Mouse (Mus musculus) adrenal gland, postnatal 4 days (tissue): ENCODE data around the gene Olfr1450. TPM values are rescaled to one million over a fixed set of nuclear protein-coding genes. Genes with fewer than 3 reads are reported as not detected.
"Not testable (repeated sequence)": the region's sequence is repeated elsewhere in the genome, so short reads cannot be mapped to it uniquely, and the experiment has no call there.

Experiments
- DNase-seq, 2 experiments: peaks; one replicate each; pipeline ENCODE4 v3.0.0; 2021 to 2022; ENCODE audit warnings: low spot score in 2 of 2, mixed read lengths in 2 of 2
- long read RNA-seq, 2 experiments: library from polyadenylated mRNA; stranded (forward); transcript quantifications; one replicate each; pipeline ENCODE4 v2.0.0; 2021
- total RNA-seq, 2 experiments: library from RNA; stranded (reverse); gene quantifications; 2 replicates each; pipeline ENCODE4 v1.2.3; 2021

The Olfr1450 gene
- total RNA-seq, result not detected
- long read RNA-seq, experiment 1, result 0 reads
- long read RNA-seq, experiment 2, result 0 reads

- no peak for DNase-seq
These were observed at the start of gene Olfr1450 for GRCm38 (mm10) chr19:12949958-12950357. Gene Olfr1450 (plus strand): TSS chr19:12950258.

GRCm38 (mm10) chr19:12903643-12904042 is 46.4 kb upstream of the Olfr1450 start, which contains the start of gene Olfr1447:
Gene Olfr1447 (minus strand): TSS chr19:12903743.
- no peak for DNase-seq

GRCm38 (mm10) chr19:12924319-12924718 is 25.7 kb upstream of the Olfr1450 start, which contains the start of gene Olfr1448:
Gene Olfr1448 (minus strand): TSS chr19:12924419.
- no peak for DNase-seq

- DNase-seq, result no peak
These were observed 19.5 kb upstream of the Olfr1450 start, which contains the start of gene Olfr1449 for GRCm38 (mm10) chr19:12930540-12930939. Gene Olfr1449 (plus strand): TSS chr19:12930840.

GRCm38 (mm10) chr19:12970082-12970481 is 20.0 kb downstream of the Olfr1450 start:
- not testable (repeated sequence) for DNase-seq

- DNase-seq, result not testable (repeated sequence)
These were observed 42.3 kb downstream of the Olfr1450 start for GRCm38 (mm10) chr19:12992316-12992715.

- DNase-seq, result no peak
These were observed 44.7 kb downstream of the Olfr1450 start, which contains the start of gene Olfr1451 for GRCm38 (mm10) chr19:12994714-12995113. Gene Olfr1451 (plus strand): TSS chr19:12995014.

Other genes with a start within 250 kb of the Olfr1450 start
- 1 to 10 TPM; 4.4 to 4.5 TPM for gene Cntf, start 184.6 kb upstream of the Olfr1450 start, total RNA-seq
- gene Zfp91, start 154.1 kb upstream of the Olfr1450 start, total RNA-seq, result 10 to 100 TPM; 88.5 to 90.4 TPM
- gene Lpxn, start 154.1 kb upstream of the Olfr1450 start, total RNA-seq, result 1 to 10 TPM; 1.7 to 2.1 TPM
- gene Gm5244, start 103.6 kb upstream of the Olfr1450 start, total RNA-seq, result not detected
- gene Olfr1444, start 93.0 kb upstream of the Olfr1450 start, total RNA-seq, result not detected
- not detected for gene Olfr1445, start 66.4 kb upstream of the Olfr1450 start, total RNA-seq
- not detected for gene Olfr1446, start 56.7 kb upstream of the Olfr1450 start, total RNA-seq
- gene Olfr1447, start 46.5 kb upstream of the Olfr1450 start, total RNA-seq, result not detected
- not detected for gene Olfr1448, start 25.8 kb upstream of the Olfr1450 start, total RNA-seq
- gene Olfr1449, start 19.4 kb upstream of the Olfr1450 start, total RNA-seq, result not detected
- not detected for gene Olfr1451, start 44.8 kb downstream of the Olfr1450 start, total RNA-seq
- gene Olfr1453, start 78.1 kb downstream of the Olfr1450 start, total RNA-seq, result not detected
- not detected for gene Olfr1454, start 110.4 kb downstream of the Olfr1450 start, total RNA-seq
- not detected for gene Olfr1457, start 147.6 kb downstream of the Olfr1450 start, total RNA-seq
- not detected for gene Olfr1458, start 156.5 kb downstream of the Olfr1450 start, total RNA-seq
- under 1 TPM in 1 of 2 experiments, not detected in 1; 0.06 TPM for gene Olfr1459, start 199.3 kb downstream of the Olfr1450 start, total RNA-seq
- gene Olfr1461, start 212.7 kb downstream of the Olfr1450 start, total RNA-seq, result not detected
- not detected for gene Olfr1462, start 235.5 kb downstream of the Olfr1450 start, total RNA-seq